Mouse (Mus musculus): ENCODE results near the gene Zscan25. TPM values are rescaled to one million over a fixed set of nuclear protein-coding genes. Genes with fewer than 3 reads are reported as not detected.
"Not testable (repeated sequence)": the region's sequence is repeated elsewhere in the genome, so short reads cannot be mapped to it uniquely, and the experiment has no call there.

Zscan25 gene
- polyA plus RNA-seq (2016; fragmentation: Nextera tagmentation; extraction: Ambion mirVana): 0.37 and 0.49 TPM in 2 replicates

DNA sequence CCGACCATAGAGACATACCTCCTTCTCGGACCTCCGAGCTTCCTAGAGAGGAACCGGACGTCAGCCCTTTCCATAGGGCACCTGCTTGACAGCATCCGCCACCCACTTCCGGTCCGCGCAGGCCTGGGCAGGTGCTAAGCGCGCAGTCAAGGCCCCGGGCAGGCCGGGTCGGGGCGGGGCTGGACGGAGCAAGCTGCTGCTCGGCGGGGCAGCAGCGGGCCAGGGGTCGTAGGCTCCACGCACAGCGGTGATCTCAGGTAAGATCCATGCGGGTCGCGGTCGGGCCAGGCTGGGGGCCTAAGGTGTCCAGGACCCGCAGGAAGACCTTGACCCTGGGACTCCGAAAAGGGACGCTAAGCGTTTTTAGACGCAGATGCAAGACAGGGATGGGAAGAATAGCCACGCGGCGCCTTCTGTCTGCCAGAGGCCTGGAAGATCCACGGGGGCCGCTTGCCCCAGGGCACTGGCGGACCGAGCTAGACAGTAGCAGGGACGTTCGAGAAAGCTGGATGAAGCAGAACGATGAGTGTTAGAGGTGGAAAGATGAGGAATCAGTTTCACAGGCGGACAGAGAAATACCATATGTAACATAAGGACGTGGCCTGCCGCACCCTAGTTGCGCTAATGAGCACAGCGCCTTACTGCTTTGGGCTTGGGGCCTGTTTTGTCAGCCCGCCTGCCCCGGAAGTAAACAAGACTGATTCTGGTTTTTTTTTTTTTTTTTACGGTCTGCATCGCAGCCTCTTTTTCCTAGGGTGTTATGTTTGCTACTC lies at the start of gene Zscan25:
Zscan25 (plus strand) TSS at position 130 of the 773 bp plus-strand sequence.
- ATAC-seq (ENCODE audit: insufficient number of reproducible peaks, low FRiP score): peak; percentile 100
- peak within 1 kb of the TSS; percentile 82 for H3K27ac ChIP-seq (ENCODE audit: poor library complexity, severe bottlenecking)
- no peaks in the 10 kb centered on the region for H3K27me3 ChIP-seq (replicated peaks)
- WGBS: under 1% methylated on average over 50 of the region's 50 CpGs
- peak within 1 kb of the TSS; percentile 96 for H3K4me2 ChIP-seq
- peak within 1 kb of the TSS; percentile 95 for H3K9ac ChIP-seq
- H3K4me1 ChIP-seq (replicated peaks): peaks cover 10% of the 10 kb centered on the region; the same call in 1 of the 2 replicates
- peak within 1 kb of the TSS; percentile 77 for H3K4me3 ChIP-seq
- H3K36me3 ChIP-seq: peaks cover 29% of the 10 kb centered on the region
- no peaks in the 10 kb centered on the region for H3K9me3 ChIP-seq (replicated peaks)

DNA sequence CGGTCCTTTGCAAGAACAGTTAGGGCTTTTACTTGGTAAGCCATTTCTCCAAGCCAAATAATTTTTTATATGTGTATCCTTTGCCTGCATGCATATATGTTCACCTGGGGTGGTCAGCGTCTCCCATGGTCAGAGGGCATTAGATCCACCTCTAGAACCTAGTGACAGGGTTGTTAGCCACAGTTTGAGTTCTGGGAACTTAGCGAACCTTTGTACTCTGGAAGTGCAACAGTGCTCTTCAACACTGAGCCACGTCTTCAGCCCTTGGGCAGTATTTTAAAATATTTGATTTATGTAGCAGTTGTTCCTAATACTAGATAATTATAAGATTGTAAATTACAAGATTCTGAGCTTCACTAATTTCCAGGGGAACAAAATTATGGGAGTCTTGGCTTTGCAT lies 49.7 kb upstream of the Zscan25 start:
- Histone ChIP-seq H3K9me3 (replicated peaks) (no peaks in the 10 kb centered on the region), H3K27me3 (replicated peaks) (no peaks in the 10 kb centered on the region), H3K9ac (no peak overlapping the region), H3K4me1 (replicated peaks) (peaks cover 20% of the 10 kb centered on the region), H3K4me2 (peak overlapping the region; percentile 79), H3K27ac (ENCODE audit: poor library complexity, severe bottlenecking) (peak overlapping the region; percentile 93; the same call in 1 of the 2 replicates), H3K36me3 (peaks cover 23% of the 10 kb centered on the region), H3K4me3 (peak overlapping the region; percentile 88; the same call in 1 of the 2 replicates)
- WGBS: 90% methylated on average over 4 of the region's 4 CpGs
- ATAC-seq (ENCODE audit: insufficient number of reproducible peaks, low FRiP score): no peak

DNA sequence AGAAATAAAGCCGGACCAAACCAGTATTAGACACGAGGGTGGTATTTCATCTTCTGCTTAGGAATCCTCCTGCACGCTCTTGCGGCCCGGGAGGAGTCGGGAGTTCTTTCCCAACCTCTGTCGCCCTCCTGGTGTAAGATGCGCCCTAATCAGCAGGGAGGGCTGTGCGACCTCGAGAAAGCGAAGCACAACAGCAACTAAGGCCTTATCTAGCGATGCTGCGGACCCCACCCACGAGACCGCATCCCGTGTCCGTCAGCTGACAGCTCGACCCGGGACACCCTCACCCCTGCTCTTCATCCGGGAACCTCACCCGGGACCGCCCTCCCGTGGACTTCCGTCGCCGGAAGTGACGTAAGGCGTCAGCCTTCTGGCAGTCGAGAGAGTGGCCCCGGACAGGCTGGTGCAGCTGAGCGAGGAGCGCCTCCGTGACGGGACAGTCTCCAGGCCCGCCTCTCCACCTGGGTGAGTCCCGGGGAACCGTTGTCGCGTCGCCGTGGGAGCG lies 48.9 kb upstream of the Zscan25 start, which contains the start of gene Zfp655:
Zfp655 (plus strand) TSS at position 349 of the 505 bp plus-strand sequence.
- Histone ChIP-seq H3K4me1 (replicated peaks) (peaks cover 20% of the 10 kb centered on the region), H3K36me3 (peaks cover 31% of the 10 kb centered on the region), H3K4me3 (peak within 1 kb of the TSS; percentile 88), H3K9ac (peak within 1 kb of the TSS; percentile 95), H3K27me3 (replicated peaks) (no peaks in the 10 kb centered on the region), H3K9me3 (replicated peaks) (no peaks in the 10 kb centered on the region), H3K27ac (ENCODE audit: poor library complexity, severe bottlenecking) (peak within 1 kb of the TSS; percentile 93), H3K4me2 (peak within 1 kb of the TSS; percentile 79)
- WGBS: under 1% methylated on average over 42 of the region's 42 CpGs
- peak; percentile 98 for ATAC-seq (ENCODE audit: insufficient number of reproducible peaks, low FRiP score)

DNA sequence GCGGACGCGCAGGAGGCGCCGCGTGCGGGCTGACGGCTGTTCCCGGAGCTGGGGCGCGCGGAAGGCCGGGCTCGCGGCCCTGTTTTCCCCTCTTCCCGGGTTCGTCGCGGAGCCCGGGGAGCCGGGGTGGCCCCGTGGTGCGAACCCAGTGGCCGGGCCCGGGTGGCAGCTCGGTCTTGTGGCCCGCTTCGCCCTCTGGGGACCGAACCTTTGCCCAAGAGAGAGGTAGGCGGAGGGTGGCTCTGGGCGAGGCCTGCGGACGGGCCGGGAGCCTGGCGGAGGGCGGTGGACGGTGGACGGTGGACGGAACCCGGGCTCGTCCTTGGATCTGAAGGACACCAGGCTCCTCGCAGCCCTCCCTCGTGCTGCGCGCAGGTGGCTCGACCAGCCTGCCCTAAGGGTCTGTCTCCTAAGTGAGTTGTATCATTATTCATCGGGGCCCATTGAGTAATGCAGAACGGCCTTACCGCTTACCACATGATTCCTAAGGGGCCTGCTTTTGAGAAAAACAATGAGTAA lies 48.3 kb upstream of the Zscan25 start:
- Histone ChIP-seq H3K27ac (ENCODE audit: poor library complexity, severe bottlenecking) (peak overlapping the region; percentile 93), H3K4me2 (peak overlapping the region; percentile 79), H3K4me1 (replicated peaks) (peaks cover 20% of the 10 kb centered on the region), H3K27me3 (replicated peaks) (no peaks in the 10 kb centered on the region), H3K36me3 (peaks cover 34% of the 10 kb centered on the region), H3K9ac (peak overlapping the region; percentile 95), H3K9me3 (replicated peaks) (no peaks in the 10 kb centered on the region), H3K4me3 (peak overlapping the region; percentile 88)
- under 1% methylated on average over 46 of the region's 49 CpGs for WGBS
- ATAC-seq (ENCODE audit: insufficient number of reproducible peaks, low FRiP score): peak; percentile 72

DNA sequence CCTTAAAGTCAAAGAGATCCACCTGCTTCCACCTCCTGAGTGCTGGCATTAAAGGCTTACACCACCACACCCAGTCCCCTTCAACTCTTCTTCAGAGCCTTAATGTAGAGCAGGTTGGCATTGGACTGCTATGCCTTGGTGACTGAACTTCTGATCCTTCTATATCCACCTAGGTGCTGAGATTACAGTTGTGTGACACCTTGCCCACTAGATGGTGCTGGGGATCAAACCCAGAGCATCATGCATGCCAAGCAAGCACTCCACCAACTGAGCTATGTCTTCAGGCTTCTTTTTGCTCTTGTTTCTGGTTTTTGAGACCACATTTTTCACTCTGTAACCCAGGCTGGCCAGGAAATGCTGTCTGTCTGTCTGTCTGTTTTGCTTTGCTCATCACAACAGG lies 45.7 kb upstream of the Zscan25 start:
- Histone ChIP-seq H3K9me3 (replicated peaks) (no peaks in the 10 kb centered on the region), H3K4me3 (no peak overlapping the region), H3K27me3 (replicated peaks) (no peaks in the 10 kb centered on the region), H3K4me2 (no peak overlapping the region), H3K4me1 (replicated peaks) (peaks cover 20% of the 10 kb centered on the region), H3K9ac (no peak overlapping the region), H3K36me3 (peaks cover 57% of the 10 kb centered on the region), H3K27ac (ENCODE audit: poor library complexity, severe bottlenecking) (no peak overlapping the region)
- ATAC-seq (ENCODE audit: insufficient number of reproducible peaks, low FRiP score): no peak

DNA sequence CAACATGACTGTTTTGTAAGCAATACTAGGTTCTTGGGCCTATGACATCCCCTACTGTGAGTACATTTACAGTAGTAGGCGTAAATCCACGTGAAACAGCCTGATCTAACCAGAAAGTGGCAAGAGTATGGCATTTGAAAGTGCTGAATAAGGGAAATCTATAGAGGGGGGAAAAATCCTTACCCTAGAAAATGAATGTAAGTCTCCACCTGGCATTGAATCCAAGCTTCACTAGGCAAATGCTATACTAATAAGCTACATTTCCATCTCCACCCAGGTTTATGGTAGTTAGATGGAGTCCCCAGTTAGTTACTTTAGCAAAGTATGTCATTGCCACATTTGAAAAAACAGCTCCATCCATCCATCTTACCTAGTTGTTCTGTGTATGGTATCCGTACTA lies 30.8 kb upstream of the Zscan25 start:
- Histone ChIP-seq H3K27ac (ENCODE audit: poor library complexity, severe bottlenecking) (no peak overlapping the region), H3K36me3 (peaks cover 77% of the 10 kb centered on the region), H3K4me3 (no peak overlapping the region), H3K9me3 (replicated peaks) (peaks cover 7% of the 10 kb centered on the region; the same call in 1 of the 2 replicates), H3K4me2 (no peak overlapping the region), H3K27me3 (replicated peaks) (no peaks in the 10 kb centered on the region), H3K9ac (no peak overlapping the region), H3K4me1 (replicated peaks) (no peaks in the 10 kb centered on the region)
- no peak for ATAC-seq (ENCODE audit: insufficient number of reproducible peaks, low FRiP score)
- 97% methylated on average over 3 of the region's 3 CpGs for WGBS

DNA sequence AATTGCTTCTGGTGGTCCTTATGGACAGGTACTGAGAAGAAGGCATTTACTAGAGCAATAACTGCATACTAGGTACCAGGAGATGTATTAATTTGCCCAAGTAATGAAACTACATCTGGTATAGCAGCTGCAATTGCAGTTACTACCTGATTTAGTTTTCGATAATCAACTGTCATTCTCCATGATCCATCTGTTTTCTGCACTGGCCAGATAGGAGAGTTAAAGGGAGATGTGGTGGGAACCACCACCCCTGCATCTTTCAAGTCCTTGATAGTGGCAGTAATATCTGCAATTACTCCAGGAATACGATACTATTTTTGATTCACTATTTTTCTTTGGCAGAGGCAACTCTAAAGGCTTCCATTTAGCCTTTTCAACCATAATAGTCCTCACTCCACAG lies 6.7 kb upstream of the Zscan25 start:
- H3K4me2 ChIP-seq: not testable (repeated sequence)

DNA sequence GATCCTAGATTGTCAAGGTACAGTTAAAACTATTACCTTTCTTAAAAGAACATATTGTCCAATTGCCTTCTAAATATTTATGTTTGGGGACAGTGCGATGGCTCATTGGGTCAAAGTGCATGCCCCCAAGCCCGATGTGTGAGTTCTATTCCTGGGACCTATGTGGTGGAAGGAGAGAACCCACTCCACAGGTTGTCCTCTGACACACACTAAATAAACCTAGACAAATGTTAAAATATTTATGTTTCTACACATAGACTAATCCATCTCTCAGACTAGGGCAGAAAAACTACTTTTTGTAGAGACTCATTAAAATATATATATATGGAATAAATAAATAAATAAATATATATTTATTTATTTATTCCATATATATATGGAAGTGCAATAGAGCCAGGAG lies 352 bp upstream of the Zscan25 start:
- H3K4me3 ChIP-seq: peak overlapping the region; percentile 77

More for the DNA sequence above, 6.7 kb upstream of the Zscan25 start:
- not testable (repeated sequence) for H3K4me1 ChIP-seq (replicated peaks); H3K4me3 ChIP-seq; H3K36me3 ChIP-seq; H3K27me3 ChIP-seq (replicated peaks); H3K9ac ChIP-seq; H3K9me3 ChIP-seq (replicated peaks); ATAC-seq (ENCODE audit: insufficient number of reproducible peaks, low FRiP score); H3K27ac ChIP-seq (ENCODE audit: poor library complexity, severe bottlenecking)
- WGBS: 87% methylated on average over 2 of the region's 2 CpGs

DNA sequence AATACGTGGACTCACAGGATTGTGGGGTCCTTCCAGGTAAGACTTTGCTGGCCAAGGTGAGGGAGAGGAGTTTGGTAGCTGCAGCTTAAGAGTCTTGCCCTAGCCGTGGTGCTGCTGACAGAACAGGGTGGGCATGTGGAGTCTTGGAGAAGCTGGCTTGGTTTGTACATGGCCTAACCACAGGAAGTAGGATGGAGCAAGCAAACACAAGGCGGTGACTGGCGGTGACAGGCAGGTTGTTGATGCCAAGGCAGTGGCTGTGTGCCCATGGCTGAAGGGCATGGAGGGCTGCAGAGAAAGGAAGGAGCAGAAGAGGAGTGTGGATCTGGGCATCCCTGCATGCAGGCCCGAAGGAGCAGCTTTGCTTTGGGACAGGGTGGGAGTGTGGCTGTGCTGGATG lies 8.1 kb downstream of the Zscan25 start:
- Histone ChIP-seq H3K4me3 (no peak overlapping the region), H3K36me3 (peaks cover 97% of the 10 kb centered on the region), H3K27me3 (replicated peaks) (no peaks in the 10 kb centered on the region), H3K4me2 (no peak overlapping the region), H3K4me1 (replicated peaks) (no peaks in the 10 kb centered on the region), H3K9me3 (replicated peaks) (no peaks in the 10 kb centered on the region), H3K9ac (no peak overlapping the region), H3K27ac (ENCODE audit: poor library complexity, severe bottlenecking) (no peak overlapping the region)
- 95% methylated on average over 5 of the region's 5 CpGs for WGBS
- ATAC-seq (ENCODE audit: insufficient number of reproducible peaks, low FRiP score): no peak

More for the DNA sequence above, 352 bp upstream of the Zscan25 start:
- no peak overlapping the region for H3K27ac ChIP-seq (ENCODE audit: poor library complexity, severe bottlenecking)
- no peaks in the 10 kb centered on the region for H3K9me3 ChIP-seq (replicated peaks)
- H3K27me3 ChIP-seq (replicated peaks): no peaks in the 10 kb centered on the region
- H3K36me3 ChIP-seq: peaks cover 23% of the 10 kb centered on the region
- ATAC-seq (ENCODE audit: insufficient number of reproducible peaks, low FRiP score): no peak
- 93% methylated on average over 2 of the region's 2 CpGs for WGBS
- no peak overlapping the region for H3K9ac ChIP-seq
- no peak overlapping the region; the same call in 1 of the 2 replicates for H3K4me2 ChIP-seq
- peaks cover 10% of the 10 kb centered on the region; the same call in 1 of the 2 replicates for H3K4me1 ChIP-seq (replicated peaks)

DNA sequence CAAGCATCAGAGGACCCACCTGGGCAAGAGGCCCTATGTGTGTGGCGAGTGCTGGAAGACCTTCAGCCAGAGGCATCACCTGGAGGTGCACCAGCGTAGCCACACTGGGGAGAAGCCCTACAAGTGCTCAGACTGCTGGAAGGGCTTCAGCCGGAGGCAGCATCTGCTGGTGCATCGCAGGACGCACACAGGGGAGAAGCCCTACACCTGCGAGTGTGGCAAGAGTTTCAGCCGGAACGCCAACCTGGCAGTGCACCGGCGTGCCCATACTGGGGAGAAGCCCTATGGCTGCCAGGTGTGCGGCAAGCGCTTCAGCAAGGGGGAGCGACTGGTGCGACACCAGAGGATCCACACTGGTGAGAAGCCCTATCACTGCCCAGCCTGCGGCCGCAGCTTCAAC lies 10.4 kb downstream of the Zscan25 start:
- no peak overlapping the region for H3K9ac ChIP-seq
- no peak for ATAC-seq (ENCODE audit: insufficient number of reproducible peaks, low FRiP score)
- 96% methylated on average over 16 of the region's 16 CpGs for WGBS

DNA sequence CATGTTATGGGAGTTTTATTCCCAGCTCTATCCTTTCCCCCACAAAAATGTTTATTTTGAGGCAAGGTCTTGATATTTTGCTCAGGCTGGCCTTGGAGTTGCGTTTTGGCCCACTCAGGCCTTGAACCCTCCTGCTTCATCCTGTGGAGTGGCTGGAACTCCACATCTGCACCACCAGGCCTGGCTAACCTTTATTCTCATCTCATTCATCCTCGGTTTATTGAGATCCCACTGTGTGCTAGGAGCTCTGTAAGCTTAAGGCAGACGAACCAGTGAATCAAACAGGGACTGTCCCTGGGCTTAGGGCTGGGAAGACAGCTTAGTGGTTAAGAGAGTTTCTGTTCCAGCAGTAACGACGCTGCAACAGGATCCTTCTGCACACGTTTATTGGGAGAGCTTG lies 12.1 kb downstream of the Zscan25 start:
- Histone ChIP-seq H3K9ac (no peak overlapping the region), H3K4me3 (no peak overlapping the region), H3K4me1 (replicated peaks) (no peaks in the 10 kb centered on the region), H3K27ac (ENCODE audit: poor library complexity, severe bottlenecking) (no peak overlapping the region), H3K4me2 (no peak overlapping the region), H3K9me3 (replicated peaks) (no peaks in the 10 kb centered on the region), H3K27me3 (replicated peaks) (no peaks in the 10 kb centered on the region), H3K36me3 (peaks cover 70% of the 10 kb centered on the region)
- WGBS: 96% methylated on average over 6 of the region's 6 CpGs
- ATAC-seq (ENCODE audit: insufficient number of reproducible peaks, low FRiP score): no peak

More for the DNA sequence above, 10.4 kb downstream of the Zscan25 start:
- peaks cover 87% of the 10 kb centered on the region for H3K36me3 ChIP-seq
- no peak overlapping the region for H3K4me2 ChIP-seq
- no peak overlapping the region for H3K4me3 ChIP-seq
- no peaks in the 10 kb centered on the region for H3K27me3 ChIP-seq (replicated peaks)
- H3K9me3 ChIP-seq (replicated peaks): no peaks in the 10 kb centered on the region
- no peak overlapping the region for H3K27ac ChIP-seq (ENCODE audit: poor library complexity, severe bottlenecking)
- H3K4me1 ChIP-seq (replicated peaks): no peaks in the 10 kb centered on the region
